Mouse (Mus musculus) C2C12 (cell line): ENCODE measurements at regions not wholly inside any gene's neighbourhood (a gene's known extent, or its start where the extent isn't known, plus 50 kb on each side); places are given as distances from the start of the nearest gene placed in this dataset.

ENCODE experiments used
- H3K27me3 ChIP-seq: one replicate; pipeline ENCODE4 v1.6.1; 2011; ENCODE audit not compliant: control insufficient read depth, insufficient read depth, insufficient read length
- H3K36me3 ChIP-seq: one replicate; pipeline ENCODE4 v1.6.1; 2011; ENCODE audit not compliant: control insufficient read depth, insufficient read depth
- H3K4me3 ChIP-seq: one replicate; pipeline ENCODE4 v1.5.1; 2011; ENCODE audit warnings: mild to moderate bottlenecking, control low read depth; ENCODE audit not compliant: poor library complexity, insufficient read depth, severe bottlenecking
- H3K79me2 ChIP-seq: one replicate; pipeline ENCODE4 v1.6.1; 2011; ENCODE audit not compliant: control insufficient read depth, insufficient read depth
- H3K79me3 ChIP-seq: one replicate; pipeline ENCODE4 v1.6.1; 2011; ENCODE audit warnings: low read depth, control low read depth
- H3ac ChIP-seq: one replicate; pipeline ENCODE3; 2011; ENCODE audit warnings: low read depth; ENCODE audit not compliant: control insufficient read depth, insufficient read length
- CEBPB ChIP-seq: IDR thresholded peaks from one replicate; pipeline ENCODE4 v1.6.1; 2011; ENCODE audit warnings: low read depth, mild to moderate bottlenecking, control low read depth, moderate library complexity
- CTCF ChIP-seq: IDR thresholded peaks from one replicate; pipeline ENCODE4 v1.5.1; 2011; ENCODE audit not compliant: control insufficient read depth, insufficient read depth, insufficient read length
- FOSL1 ChIP-seq: IDR thresholded peaks from one replicate; pipeline ENCODE4 v1.8.0; 2011; ENCODE audit warnings: mild to moderate bottlenecking, low read length; ENCODE audit not compliant: poor library complexity, insufficient read depth, severe bottlenecking
- MAX ChIP-seq: IDR thresholded peaks from one replicate; pipeline ENCODE4 v1.6.1; 2011; ENCODE audit warnings: mild to moderate bottlenecking, control low read depth
- MYOD1 ChIP-seq: IDR thresholded peaks from one replicate; pipeline ENCODE4 v1.6.1; 2011; ENCODE audit warnings: low read depth; ENCODE audit not compliant: control insufficient read depth, insufficient read length
- MYOG ChIP-seq: IDR thresholded peaks from one replicate; pipeline ENCODE4 v1.6.1; 2011; ENCODE audit not compliant: control insufficient read depth, insufficient read length; ENCODE audit errors: extremely low read depth
- USF1 ChIP-seq: IDR thresholded peaks from one replicate; pipeline ENCODE4 v1.6.1; 2011; ENCODE audit warnings: low read depth, mild to moderate bottlenecking, control low read depth, moderate library complexity

DNA sequence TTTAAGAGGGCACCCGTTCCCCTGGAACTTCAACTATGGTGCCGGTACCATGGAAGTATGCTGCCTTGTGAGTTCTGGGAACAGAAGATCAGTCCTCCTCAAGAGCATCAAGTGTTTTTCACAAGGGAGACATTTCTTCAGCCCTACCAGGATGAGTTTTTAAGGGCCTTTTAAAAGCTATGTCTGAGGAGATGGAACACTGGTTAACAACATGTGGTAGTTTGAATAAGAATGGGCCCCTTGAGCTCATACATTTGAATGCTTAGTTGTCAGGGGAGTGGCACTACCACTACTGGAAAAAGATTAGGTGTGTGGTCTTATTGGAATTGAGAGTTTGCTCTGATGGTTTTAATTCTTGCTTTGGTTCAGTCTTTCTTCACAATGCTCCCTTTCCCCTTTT lies 203.2 kb upstream of the Gm21961 start:
- Histone ChIP-seq H3K27me3 (no peaks in the 10 kb centered on the region), H3K79me3 (no peaks in the 10 kb centered on the region), H3K79me2 (no peaks in the 10 kb centered on the region), H3ac (no peak overlapping the region), H3K4me3 (no peak overlapping the region), H3K36me3 (no peaks in the 10 kb centered on the region)
- TF ChIP-seq MAX (no peak), CTCF (no peak), FOSL1 (no peak), CEBPB (no peak), MYOG (no peak), USF1 (no peak), MYOD1 (no peak)

DNA sequence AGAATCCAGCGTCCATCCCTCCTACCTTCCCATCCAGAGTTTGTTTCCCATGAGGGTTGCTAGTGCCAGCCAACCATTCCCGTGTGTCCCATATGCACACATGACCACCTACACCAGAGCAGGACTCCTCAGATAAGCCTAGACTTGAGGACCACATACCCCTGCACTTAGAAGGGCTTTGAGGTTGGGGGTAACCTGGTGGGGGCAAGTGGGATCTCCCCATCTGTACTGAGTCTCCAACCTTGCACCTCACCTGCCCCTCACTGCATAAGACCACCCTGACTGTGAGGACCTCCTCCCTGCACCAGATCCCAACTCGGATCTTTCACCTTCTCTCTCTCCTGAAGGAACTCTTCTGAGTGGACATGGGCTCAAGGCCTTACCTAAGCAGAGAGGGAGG lies 181.6 kb upstream of the Gm21961 start:
- TF ChIP-seq USF1: no peak
- TF ChIP-seq CEBPB: no peak
- TF ChIP-seq MYOG: no peak
- TF ChIP-seq MYOD1: no peak
- no peak for TF ChIP-seq MAX
- TF ChIP-seq CTCF: no peak
- TF ChIP-seq FOSL1: no peak
- Histone ChIP-seq H3K4me3 (no peak overlapping the region), H3K36me3 (no peaks in the 10 kb centered on the region), H3K27me3 (no peaks in the 10 kb centered on the region), H3ac (no peak overlapping the region), H3K79me3 (no peaks in the 10 kb centered on the region), H3K79me2 (no peaks in the 10 kb centered on the region)

DNA sequence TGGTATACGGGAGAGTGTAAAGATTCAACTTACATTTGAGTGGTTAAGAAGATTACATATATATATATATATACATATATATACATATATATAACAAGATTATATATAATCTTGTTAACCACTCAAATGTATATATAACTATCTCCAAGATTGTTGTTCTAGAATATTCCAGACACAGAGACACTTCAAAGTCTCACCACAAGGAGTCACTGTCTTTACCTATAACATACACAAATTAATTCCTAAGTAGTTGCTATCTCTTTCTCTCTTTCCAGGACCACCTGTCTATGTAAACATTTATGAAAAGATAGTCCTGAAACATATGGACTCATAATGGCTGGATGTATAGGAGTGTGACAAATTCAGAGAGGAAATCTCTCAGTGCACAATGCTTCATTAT lies 178.9 kb upstream of the Gm21961 start:
- no peaks in the 10 kb centered on the region for H3K79me2 ChIP-seq
- H3K27me3 ChIP-seq: no peaks in the 10 kb centered on the region
- TF ChIP-seq MYOG (no peak), CTCF (no peak), MYOD1 (no peak), USF1 (no peak), FOSL1 (no peak), MAX (no peak), CEBPB (no peak)
- H3K79me3 ChIP-seq: no peaks in the 10 kb centered on the region
- no peaks in the 10 kb centered on the region for H3K36me3 ChIP-seq
- H3K4me3 ChIP-seq: no peak overlapping the region
- H3ac ChIP-seq: no peak overlapping the region
